Mouse (Mus musculus): ENCODE measurements around the gene Sele.

DNA sequence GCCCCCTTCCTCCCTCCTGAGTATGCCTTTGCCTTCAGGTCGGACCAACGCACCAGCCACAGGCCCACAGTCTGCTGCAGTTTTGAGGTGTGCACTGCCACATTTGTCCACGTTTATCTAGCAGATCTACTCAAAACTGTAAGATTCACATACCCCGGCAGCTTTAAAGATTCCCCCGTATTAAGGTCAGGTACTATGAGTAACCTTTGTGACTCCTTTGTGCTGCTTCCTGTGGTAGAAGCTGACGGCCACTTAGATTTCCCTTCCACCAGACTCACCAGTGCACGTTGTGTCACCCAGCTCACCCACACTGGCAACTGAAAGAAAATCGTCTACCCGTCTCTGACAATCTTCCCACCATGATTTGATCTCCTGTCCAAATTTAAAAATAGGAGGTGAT lies 25.1 kb downstream of the Sele start:
- no peak for TF ChIP-seq GATA1 (IDR thresholded peaks at IDR 0.05; ENCODE audit: low read length)
- TF ChIP-seq TAL1 (IDR thresholded peaks at IDR 0.05; ENCODE audit: low read length) = no peak

All from erythroblast, embryonic 14.5 days (primary cell).